8 mouse cellular contexts compared by ENCODE assay signal in genomic region chr4:114986591-114987432, GRCm38 (mm10). TPM values are rescaled to one million over a fixed set of nuclear protein-coding genes. Genes with fewer than 3 reads are reported as not detected.
A peak's percentile ranks its signal among the peaks of the same experiment; 100 is the strongest.
DNase-seq lines count a peak whose midpoint lies in the region; ATAC-seq lines count a peak whose summit lies in the region.

TSS of gene Cmpk1 (minus strand) at chr4:114987241.

- peak; percentile 90 for ATAC-seq in megakaryocyte, adult 5-6 weeks (ENCODE audit: poor library complexity, severe bottlenecking)

- peak; percentile 90 to 95 for DNase-seq in adrenal gland, adult (ENCODE audit: inconsistent age in 2 of 2, low spot score in 1 of 2)
- DNase-seq in embryo, embryonic 10 days (ENCODE audit: low spot score) = peak; percentile 90
- DNase-seq in gastrocnemius, postnatal 14 days = peak; percentile 91
- peak; percentile 91 for DNase-seq in induced T-regulatory cell, adult 2 months (ENCODE audit: low read depth)
- DNase-seq in left cerebral cortex, adult 8-10 months (ENCODE audit: low spot score in 2 of 2) = peak; percentile 64 to 74
- DNase-seq in right cerebral cortex, adult 2 months (ENCODE audit: low spot score in 2 of 2) = peak; percentile 81 to 82
- DNase-seq in urinary bladder, postnatal 10 days (ENCODE audit: low spot score) = peak; percentile 51

- intact Hi-C loops in gastrocnemius, postnatal 14 days (cut with DNase I; ENCODE audit: low total_unique reads) = no loop called here

RNA-seq across cellular contexts. Expression of gene Cmpk1, which starts in this region (rescaled TPM):
- total RNA-seq in gastrocnemius, postnatal 14 days (2021) = 10 to 100 TPM; 24.5 to 26.9 TPM
- 10 to 100 TPM; 65.7 to 72.1 (median 70.6) TPM for total RNA-seq in left cerebral cortex, adult 8-10 months (2022)
- total RNA-seq in megakaryocyte, adult 5-6 weeks (2015) = 93.3 and 118 TPM in 2 replicates
- 253 and 262 TPM in 2 replicates for total RNA-seq in megakaryocyte, adult 5-6 weeks (2017)

Comparison
In these comparisons a context has a peak if more than half of its experiments do, and no peak if none do; other contexts are left out.
1. Peak in every context shown above with its lines: DNase-seq and ATAC-seq.